Comparison of ENCODE assay signal across 9 mouse cellular contexts in the genomic region with DNA sequence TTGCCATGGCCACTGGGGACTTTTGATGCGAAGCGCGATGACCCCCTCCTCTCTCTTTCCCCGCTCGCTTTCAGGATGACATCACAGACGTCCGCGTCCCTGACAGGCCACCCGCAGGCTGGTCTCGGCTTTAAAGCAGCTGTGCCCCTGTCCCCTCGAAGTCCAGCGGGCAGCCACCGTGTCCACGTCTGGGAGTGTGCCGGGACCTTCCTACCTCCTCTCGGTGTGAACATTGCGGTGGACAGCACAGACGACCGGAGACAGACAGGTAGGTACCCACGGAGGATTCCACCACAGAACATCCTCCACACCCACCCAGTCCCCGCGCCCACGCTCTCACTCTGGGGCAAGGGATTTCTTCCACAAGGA. TPM values are rescaled to one million over a fixed set of nuclear protein-coding genes. Genes with fewer than 3 reads are reported as not detected.
DNase-seq lines count a peak whose midpoint lies in the region; ATAC-seq lines count a peak whose summit lies in the region.
"Had no signal": no experiment of that assay in that cellular context is flagged by ENCODE, and none has a peak within 500 bp of the region (broad histone marks: within the 10 kb centered on the region; RNA-seq: fewer than 3 reads in every experiment).

No protein-coding gene starts in this region.

- H3K4me2 ChIP-seq in kidney, embryonic 15.5 days = peak overlapping the region; percentile 51
- H3K4me2 ChIP-seq in forebrain, embryonic 15.5 days (replicated peaks) = peak overlapping the region; percentile 90
- peak overlapping the region; percentile 39 for H3K4me2 ChIP-seq in limb, embryonic 11.5 days (ENCODE audit: low read depth, severe bottlenecking)
- H3K4me2 ChIP-seq: liver, embryonic 15.5 days had no signal

- no peaks in the 10 kb centered on the region for H3K36me3 ChIP-seq in kidney, embryonic 15.5 days
- no peaks in the 10 kb centered on the region for H3K36me3 ChIP-seq in forebrain, embryonic 15.5 days
- H3K36me3 ChIP-seq in limb, embryonic 11.5 days (ENCODE audit: control insufficient read depth, insufficient read depth, low read length) = no peaks in the 10 kb centered on the region
- H3K36me3 ChIP-seq: liver, embryonic 15.5 days had no signal

- intact Hi-C loops in heart, postnatal 10 days (cut with DNase I) = no loop called here

- H3K4me3 ChIP-seq in kidney, embryonic 15.5 days (replicated peaks) = peak overlapping the region; percentile 29
- H3K4me3 ChIP-seq in forebrain, embryonic 15.5 days = peak overlapping the region; percentile 53
- peak overlapping the region; percentile 20 for H3K4me3 ChIP-seq in limb, embryonic 11.5 days (ENCODE audit: low read depth, low read length)
- H3K4me3 ChIP-seq: liver, embryonic 15.5 days had no signal

- peak; percentile 50; the same call in 1 of the 2 replicates for ATAC-seq in kidney, embryonic 15.5 days (replicated peaks; ENCODE audit: low FRiP score)
- peak; percentile 72 for ATAC-seq in forebrain, embryonic 15.5 days (replicated peaks)
- ATAC-seq in limb, embryonic 11.5 days (ENCODE audit: insufficient number of reproducible peaks, low FRiP score, low TSS enrichment, low read depth) = no peak

- H3K27me3 ChIP-seq in kidney, embryonic 15.5 days = peaks cover 79% of the 10 kb centered on the region
- no peaks in the 10 kb centered on the region for H3K27me3 ChIP-seq in forebrain, embryonic 15.5 days
- H3K27me3 ChIP-seq in limb, embryonic 11.5 days (ENCODE audit: control insufficient read depth, insufficient read depth, low read length) = peaks cover 19% of the 10 kb centered on the region

- no peak for DNase-seq in kidney, postnatal 36 days
- peak; percentile 60 for DNase-seq in brain, adult 2 months (ENCODE audit: low read depth, low spot score)
- peak; percentile 57 for DNase-seq in limb, embryonic 11.5 days (ENCODE audit: low spot score)
- peak; percentile 59 for DNase-seq in right cerebral cortex, postnatal 25 days
- DNase-seq in spleen, postnatal 10 days (ENCODE audit: low spot score in 2 of 2) = no peak
- DNase-seq in heart, postnatal 10 days = no peak

- H3K4me1 ChIP-seq in kidney, embryonic 15.5 days = peaks cover 28% of the 10 kb centered on the region
- H3K4me1 ChIP-seq in forebrain, embryonic 15.5 days = peaks cover 58% of the 10 kb centered on the region
- H3K4me1 ChIP-seq in limb, embryonic 11.5 days (ENCODE audit: control insufficient read depth, insufficient read depth, low read length) = peaks cover 10% of the 10 kb centered on the region; the same call in 1 of the 2 replicates
- H3K4me1 ChIP-seq: liver, embryonic 15.5 days had no signal

- H3K9me3 ChIP-seq in kidney, embryonic 15.5 days (replicated peaks) = no peaks in the 10 kb centered on the region
- H3K9me3 ChIP-seq in forebrain, embryonic 15.5 days = no peaks in the 10 kb centered on the region
- no peaks in the 10 kb centered on the region for H3K9me3 ChIP-seq in limb, embryonic 11.5 days (ENCODE audit: control insufficient read depth, low read length)
- H3K9me3 ChIP-seq: liver, embryonic 15.5 days had no signal

- no peak overlapping the region for H3K27ac ChIP-seq in kidney, embryonic 15.5 days
- H3K27ac ChIP-seq in forebrain, embryonic 15.5 days (replicated peaks) = peak overlapping the region; percentile 88
- no peak overlapping the region for H3K27ac ChIP-seq in limb, embryonic 11.5 days (replicated peaks; ENCODE audit: low read depth, low read length)
- H3K27ac ChIP-seq: liver, embryonic 15.5 days had no signal

- no peak overlapping the region for H3K9ac ChIP-seq in kidney, embryonic 15.5 days
- H3K9ac ChIP-seq in forebrain, embryonic 15.5 days (replicated peaks) = peak overlapping the region; percentile 58
- no peak overlapping the region for H3K9ac ChIP-seq in limb, embryonic 11.5 days (ENCODE audit: low read length)
- H3K9ac ChIP-seq: liver, embryonic 15.5 days had no signal

- 2% methylated on average over 23 of the region's 23 CpGs for WGBS in kidney, embryonic 15.5 days
- 1% methylated on average over 23 of the region's 23 CpGs for WGBS in forebrain, embryonic 15.5 days
- WGBS in limb, embryonic 11.5 days = 4% methylated on average over 23 of the region's 23 CpGs

RNA-seq across cellular contexts. Expression of a gene that starts 13.2 kb away (rescaled TPM):
- 47.1 and 47.9 TPM in 2 replicates for polyA plus RNA-seq in kidney, embryonic 15.5 days (2015; fragmentation: Nextera tagmentation; extraction: Ambion mirVana)
- 55.5 and 57.1 TPM in 2 replicates for polyA plus RNA-seq in forebrain, embryonic 15.5 days (2015; fragmentation: Nextera tagmentation; extraction: Ambion mirVana)
- 36.9 and 41.0 TPM in 2 replicates for polyA plus RNA-seq in limb, embryonic 11.5 days (2014; fragmentation: Nextera tagmentation; extraction: Ambion mirVana)
- total RNA-seq in heart, postnatal 10 days (2021) = 10 to 100 TPM; 33.1 to 35.7 TPM

RNA-seq across cellular contexts. Expression of a gene that starts 30.8 kb away (rescaled TPM):
- polyA plus RNA-seq in kidney, embryonic 15.5 days (2015; fragmentation: Nextera tagmentation; extraction: Ambion mirVana) = 1.9 and 4.6 TPM in 2 replicates
- 1.7 TPM in 2 replicates for polyA plus RNA-seq in forebrain, embryonic 15.5 days (2015; fragmentation: Nextera tagmentation; extraction: Ambion mirVana)
- polyA plus RNA-seq in limb, embryonic 11.5 days (2014; fragmentation: Nextera tagmentation; extraction: Ambion mirVana) = 0.19 and 0.48 TPM in 2 replicates
- 1 to 10 TPM; 5.4 to 5.5 TPM for total RNA-seq in heart, postnatal 10 days (2021)

RNA-seq across cellular contexts. Expression of a gene that starts 35.4 kb away (rescaled TPM):
- 18.5 and 19.1 TPM in 2 replicates for polyA plus RNA-seq in kidney, embryonic 15.5 days (2015; fragmentation: Nextera tagmentation; extraction: Ambion mirVana)
- polyA plus RNA-seq in forebrain, embryonic 15.5 days (2015; fragmentation: Nextera tagmentation; extraction: Ambion mirVana) = 18.1 and 18.5 TPM in 2 replicates
- 23.5 TPM in 2 replicates for polyA plus RNA-seq in limb, embryonic 11.5 days (2014; fragmentation: Nextera tagmentation; extraction: Ambion mirVana)
- total RNA-seq in heart, postnatal 10 days (2021) = 10 to 100 TPM in 1 of 2 experiments, 1 to 10 TPM in 1; 7.2 to 10.7 TPM

Comparison
In these comparisons a context has a peak if more than half of its experiments do, and no peak if none do; other contexts are left out.
1. H3K4me2 ChIP-seq: peak in every context shown above with its lines; median percentile 90 in forebrain, embryonic 15.5 days; 51 in kidney, embryonic 15.5 days; 39 in limb, embryonic 11.5 days.
2. DNase-seq: peak in brain, adult 2 months (single experiment), limb, embryonic 11.5 days (single experiment) and right cerebral cortex, postnatal 25 days (single experiment); none in kidney, postnatal 36 days (0 of 2), spleen, postnatal 10 days (0 of 2) and heart, postnatal 10 days (0 of 2).
3. Peak in every context shown above with its lines, with median percentiles within 50 percentile points of each other: H3K4me3 ChIP-seq.